Mouse (Mus musculus) lung, embryonic 14.5 days (tissue): ENCODE data around the gene Ankrd11. TPM values are rescaled to one million over a fixed set of nuclear protein-coding genes. Genes with fewer than 3 reads are reported as not detected.
A peak's percentile ranks its signal among the peaks of the same experiment; 100 is the strongest.

Experiments used
- ATAC-seq: fragments of 200-750 bp; cut with Nextera tagmentation; 2 replicates; pipeline ENCODE4 v1.8.0; 2017; ENCODE audit warnings: mild to moderate bottlenecking, moderate TSS enrichment, moderate library complexity; ENCODE audit not compliant: insufficient read depth
- DNase-seq: peaks from one replicate; pipeline ENCODE4 v3.0.0-alpha.2; 2015
- H3K27ac ChIP-seq: fragments of 300-500 bp; sonication (generic); 2 replicates; pipeline ENCODE4 v1.5.1; 2014; ENCODE audit warnings: low read depth, mild to moderate bottlenecking, moderate library complexity
- H3K27me3 ChIP-seq: fragments of 300-500 bp; sonication (generic); 2 replicates; pipeline ENCODE4 v1.6.1; 2014; ENCODE audit warnings: low read length, control low read depth; ENCODE audit not compliant: insufficient read depth
- H3K36me3 ChIP-seq: fragments of 300-500 bp; sonication (generic); 2 replicates; pipeline ENCODE4 v1.6.1; 2014; ENCODE audit warnings: control low read depth; ENCODE audit not compliant: insufficient read depth
- H3K4me1 ChIP-seq: fragments of 300-500 bp; sonication (generic); 2 replicates; pipeline ENCODE4 v1.6.1; 2014; ENCODE audit warnings: antibody characterized with exemption, control low read depth; ENCODE audit not compliant: insufficient read depth
- H3K4me2 ChIP-seq: fragments of 300-500 bp; sonication (generic); 2 replicates; pipeline ENCODE4 v1.6.1; 2014; ENCODE audit warnings: mild to moderate bottlenecking
- H3K4me3 ChIP-seq: fragments of 300-500 bp; sonication (generic); 2 replicates; pipeline ENCODE4 v1.5.1; 2014; ENCODE audit warnings: low read depth, low read length
- H3K9ac ChIP-seq: fragments of 300-500 bp; sonication (generic); 2 replicates; pipeline ENCODE4 v1.6.1; 2014
- H3K9me3 ChIP-seq: fragments of 300-500 bp; sonication (generic); 2 replicates; pipeline ENCODE4 v1.6.1; 2016; ENCODE audit warnings: low read depth, low read length, control low read depth
- CTCF ChIP-seq: IDR thresholded peaks from 2 replicates; pipeline ENCODE4 v1.5.1; 2016; ENCODE audit warnings: antibody characterized with exemption, low read depth
- WGBS: fragments of 180-500 bp; shearing (Covaris S2); extraction: QIAGEN DNeasy Blood & Tissue Kit; methylation state at CpG from one replicate; pipeline ENCODE4 v1.1.7; 2014; 5-methylcytosine and 5-hydroxymethylcytosine counted together
- polyA plus RNA-seq: library from polyadenylated mRNA; unstranded; fragments of >200 nt; fragmentation: Nextera tagmentation; extraction: Ambion mirVana; gene quantifications from 2 replicates; pipeline ENCODE4 v1.2.1, GENCODE M21; 2014

The Ankrd11 gene
- polyA plus RNA-seq, 1 experiment from 2014 or later, result 94.6 TPM

DNA sequence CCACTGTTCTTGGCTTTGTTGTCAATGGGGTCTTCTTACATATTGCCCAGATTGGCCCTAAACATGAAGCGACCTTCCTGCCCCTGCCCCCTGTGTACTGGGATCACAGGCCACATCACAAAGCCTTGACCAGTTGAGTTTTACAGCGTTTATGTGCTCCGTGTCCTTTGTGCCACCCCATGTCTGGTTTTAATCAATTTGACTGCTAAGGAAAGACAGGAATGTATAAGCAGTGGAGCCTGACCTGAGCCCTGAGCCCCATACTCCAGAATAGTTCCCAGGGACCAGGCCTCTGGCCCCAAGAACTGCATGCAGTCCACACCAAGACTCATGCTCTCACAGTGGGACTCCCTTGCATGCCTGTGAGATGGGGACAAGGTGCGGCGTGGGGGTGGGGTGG is 166.9 kb downstream of the Ankrd11 start:
- WGBS, result 62% methylated on average over 5 of the region's 5 CpGs
- H3K4me2 ChIP-seq, result no peak overlapping the region
- H3K27ac ChIP-seq, result no peak overlapping the region
- no peaks in the 10 kb centered on the region for H3K9me3 ChIP-seq
- no peaks in the 10 kb centered on the region for H3K4me1 ChIP-seq
- no peaks in the 10 kb centered on the region for H3K27me3 ChIP-seq
- no peak overlapping the region for H3K4me3 ChIP-seq
- no peaks in the 10 kb centered on the region for H3K36me3 ChIP-seq
- DNase-seq (no peak), ATAC-seq (no peak)
- H3K9ac ChIP-seq, result no peak overlapping the region
- TF ChIP-seq CTCF, result no peak

DNA sequence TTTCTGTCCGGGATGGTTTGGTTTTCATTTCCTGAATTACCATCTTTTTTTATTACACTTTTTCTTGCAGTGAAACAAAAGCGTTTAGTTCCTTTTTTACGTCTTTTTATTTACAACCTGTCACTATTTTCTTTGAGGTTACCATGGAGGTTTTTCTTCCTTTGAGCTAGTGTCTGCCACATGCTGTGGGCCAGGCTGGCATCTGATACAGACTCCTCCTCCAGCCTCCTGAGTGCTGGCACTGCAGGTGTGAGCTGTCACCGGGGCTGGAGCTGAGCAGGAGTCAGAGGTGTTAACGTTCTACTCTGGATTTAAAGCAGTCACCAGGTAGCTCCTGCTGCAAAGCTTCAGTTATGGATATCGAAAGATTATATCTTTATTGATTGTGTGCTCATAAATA is 168.9 kb downstream of the Ankrd11 start:
- no peak overlapping the region for H3K4me3 ChIP-seq
- no peak for TF ChIP-seq CTCF
- ATAC-seq (no peak), DNase-seq (no peak)
- H3K27ac ChIP-seq, result no peak overlapping the region
- H3K9me3 ChIP-seq, result no peaks in the 10 kb centered on the region
- H3K27me3 ChIP-seq, result no peaks in the 10 kb centered on the region
- no peaks in the 10 kb centered on the region for H3K4me1 ChIP-seq
- WGBS, result 40% methylated on average over 6 of the region's 6 CpGs
- H3K36me3 ChIP-seq, result no peaks in the 10 kb centered on the region
- H3K9ac ChIP-seq, result no peak overlapping the region
- no peak overlapping the region for H3K4me2 ChIP-seq

DNA sequence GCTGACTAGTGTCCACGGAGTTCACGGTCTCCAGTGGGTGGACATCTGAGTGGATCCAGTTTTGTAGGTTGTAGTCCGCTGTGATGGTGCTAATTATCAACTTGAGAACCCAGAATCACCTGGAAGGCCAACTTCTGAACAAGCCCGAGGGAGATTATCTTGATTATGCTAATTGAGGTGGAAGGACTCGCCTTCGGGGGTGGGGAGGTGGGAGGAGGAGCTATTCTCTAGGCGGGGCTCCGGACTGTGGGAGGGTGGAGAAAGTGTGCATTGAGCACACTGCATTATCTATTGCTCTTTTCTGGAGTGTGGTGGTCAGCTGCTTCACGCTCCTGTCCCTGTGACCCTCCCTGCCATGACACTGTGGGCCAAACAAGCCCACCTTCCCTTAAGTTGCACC is 170.4 kb downstream of the Ankrd11 start:
- TF ChIP-seq CTCF, result no peak
- Histone ChIP-seq H3K4me1 (no peaks in the 10 kb centered on the region), H3K27ac (no peak overlapping the region), H3K4me2 (no peak overlapping the region), H3K9ac (no peak overlapping the region), H3K9me3 (no peaks in the 10 kb centered on the region), H3K4me3 (no peak overlapping the region), H3K27me3 (no peaks in the 10 kb centered on the region), H3K36me3 (no peaks in the 10 kb centered on the region)
- 72% methylated on average over 9 of the region's 9 CpGs for WGBS
- ATAC-seq (no peak), DNase-seq (no peak)

DNA sequence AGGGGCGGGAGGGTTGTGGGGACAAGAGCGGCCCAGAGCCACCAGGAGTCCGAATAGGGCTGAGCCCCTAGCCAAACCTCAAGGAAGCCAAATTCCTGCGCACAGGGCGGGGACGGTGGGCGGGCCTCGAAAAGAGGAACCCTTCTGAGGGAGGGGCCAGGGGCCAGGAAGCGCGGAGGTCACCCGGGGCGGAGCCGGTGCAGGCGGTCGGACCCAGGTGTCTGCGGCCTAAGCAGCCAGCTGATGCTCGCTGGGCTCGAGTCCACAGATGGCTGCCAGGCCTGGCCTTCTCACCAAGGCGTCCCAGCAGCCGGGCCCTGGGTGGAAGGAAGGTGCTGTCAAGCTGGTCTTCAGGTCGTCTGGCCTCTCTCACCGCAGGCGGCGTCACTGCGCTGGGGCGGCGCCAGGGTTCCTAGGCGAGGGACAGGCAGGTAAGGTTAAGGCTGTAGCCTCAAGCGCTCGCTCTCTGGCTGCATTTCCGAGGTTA is 171.7 kb downstream of the Ankrd11 start:
- 22% methylated on average over 31 of the region's 31 CpGs for WGBS
- H3K9ac ChIP-seq, result no peak overlapping the region
- no peaks in the 10 kb centered on the region for H3K4me1 ChIP-seq
- no peak overlapping the region for H3K27ac ChIP-seq
- peak overlapping the region; percentile 1; the same call in 1 of the 2 replicates for H3K4me3 ChIP-seq
- no peak for TF ChIP-seq CTCF
- peak overlapping the region; percentile 49 for H3K4me2 ChIP-seq
- no peaks in the 10 kb centered on the region for H3K36me3 ChIP-seq
- no peaks in the 10 kb centered on the region for H3K9me3 ChIP-seq
- H3K27me3 ChIP-seq, result no peaks in the 10 kb centered on the region
- ATAC-seq, result peak; percentile 38; the same call in 1 of the 2 replicates
- peak; percentile 47 for DNase-seq

DNA sequence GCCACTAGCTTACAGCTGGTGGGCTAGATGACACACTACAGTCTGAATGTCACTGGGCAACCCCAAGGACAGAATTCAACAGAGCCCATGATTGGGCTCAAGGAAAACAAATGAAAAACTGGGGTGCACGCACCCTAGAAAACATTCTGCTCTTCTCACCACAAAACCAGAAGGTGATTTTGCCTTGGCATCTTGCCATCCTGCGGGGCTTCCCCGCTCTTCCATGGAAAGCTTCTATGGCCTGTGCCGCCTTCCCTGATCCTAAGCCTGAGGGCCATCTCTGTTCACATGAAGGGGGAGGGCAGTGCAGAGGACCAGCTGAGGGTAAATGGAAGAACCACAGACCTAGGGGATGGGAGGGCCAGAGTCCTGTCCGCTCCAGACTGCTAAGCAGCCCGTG is 174.1 kb downstream of the Ankrd11 start:
- Histone ChIP-seq H3K4me1 (no peaks in the 10 kb centered on the region), H3K27ac (no peak overlapping the region), H3K9ac (no peak overlapping the region), H3K36me3 (no peaks in the 10 kb centered on the region), H3K4me3 (no peak overlapping the region), H3K4me2 (no peak overlapping the region), H3K9me3 (peaks cover 9% of the 10 kb centered on the region; the same call in 1 of the 2 replicates), H3K27me3 (no peaks in the 10 kb centered on the region)
- no peak for TF ChIP-seq CTCF
- 80% methylated on average over 6 of the region's 6 CpGs for WGBS
- ATAC-seq (no peak), DNase-seq (no peak)

DNA sequence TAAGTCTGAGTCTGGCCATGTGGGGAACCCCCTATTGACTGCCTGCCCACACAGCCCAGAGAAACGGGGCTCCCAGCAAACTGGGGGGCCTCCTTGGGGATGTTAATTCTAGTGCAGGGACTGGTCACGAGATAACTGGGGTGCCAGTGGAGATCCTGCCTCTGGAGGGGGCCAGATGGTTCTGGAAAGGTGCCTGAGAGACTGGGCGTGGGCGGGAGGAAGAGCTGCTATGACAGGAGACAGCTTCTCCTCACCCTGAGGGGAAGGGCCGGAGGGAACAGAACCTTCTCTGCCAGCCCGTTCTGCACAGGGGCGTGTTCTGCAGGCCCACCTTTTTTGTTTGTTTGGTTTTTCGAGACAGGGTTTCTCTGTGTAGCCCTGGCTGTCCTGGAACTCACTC is 175.8 kb downstream of the Ankrd11 start:
- Histone ChIP-seq H3K9me3 (peaks cover 9% of the 10 kb centered on the region; the same call in 1 of the 2 replicates), H3K27me3 (no peaks in the 10 kb centered on the region), H3K4me3 (no peak overlapping the region), H3K36me3 (no peaks in the 10 kb centered on the region), H3K4me1 (no peaks in the 10 kb centered on the region), H3K9ac (no peak overlapping the region), H3K27ac (no peak overlapping the region), H3K4me2 (no peak overlapping the region)
- 79% methylated on average over 8 of the region's 8 CpGs for WGBS
- DNase-seq, result no peak
- no peak for ATAC-seq
- no peak for TF ChIP-seq CTCF

DNA sequence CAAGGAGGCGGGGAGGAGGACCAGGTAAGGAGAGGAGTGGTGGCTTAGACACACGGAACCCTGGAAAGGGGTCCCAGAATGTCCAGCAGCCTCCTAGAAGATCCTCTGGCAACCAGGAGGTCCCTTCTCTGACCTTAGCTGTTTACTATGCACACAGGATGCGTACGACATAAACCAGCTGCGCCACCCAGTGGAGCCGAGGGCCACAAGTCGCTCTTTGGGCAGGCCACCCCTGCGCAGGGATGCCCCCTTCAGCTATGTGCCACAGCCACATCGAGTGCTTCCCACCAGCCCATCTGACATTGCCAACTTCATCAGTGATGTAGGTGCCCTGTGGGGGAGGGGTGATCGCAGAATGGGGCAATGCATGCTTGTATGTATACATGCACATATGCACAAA is 176.6 kb downstream of the Ankrd11 start:
- 69% methylated on average over 10 of the region's 10 CpGs for WGBS

More for the DNA sequence above, 176.6 kb downstream of the Ankrd11 start:
- no peak overlapping the region for H3K9ac ChIP-seq
- no peaks in the 10 kb centered on the region for H3K4me1 ChIP-seq
- ATAC-seq (no peak), DNase-seq (peak; percentile 59)
- H3K9me3 ChIP-seq, result peaks cover 9% of the 10 kb centered on the region; the same call in 1 of the 2 replicates
- no peaks in the 10 kb centered on the region for H3K36me3 ChIP-seq
- H3K27me3 ChIP-seq, result no peaks in the 10 kb centered on the region
- H3K4me3 ChIP-seq, result no peak overlapping the region
- TF ChIP-seq CTCF, result peak; percentile 44
- peak overlapping the region; percentile 46 for H3K4me2 ChIP-seq
- no peak overlapping the region for H3K27ac ChIP-seq
